Comparison of ENCODE assay signal across 22 mouse cellular contexts in genomic region chr4:59197462-59197861, GRCm38 (mm10). TPM values are rescaled to one million over a fixed set of nuclear protein-coding genes. Genes with fewer than 3 reads are reported as not detected.
A peak's percentile ranks its signal among the peaks of the same experiment; 100 is the strongest.
DNase-seq lines count a peak whose midpoint lies in the region; ATAC-seq and TF ChIP-seq lines count a peak whose summit lies in the region.
"Had no signal": no experiment of that assay in that cellular context is flagged by ENCODE, and none has a peak within 500 bp of the region (broad histone marks: within the 10 kb centered on the region; RNA-seq: fewer than 3 reads in every experiment).

No protein-coding gene starts in this region.

- TF ChIP-seq EP300 in stomach, postnatal 0 days (optimal IDR thresholded peaks at IDR 0.05) = no peak

- no peaks in the 10 kb centered on the region for H3K9me3 ChIP-seq in embryonic facial prominence, embryonic 12.5 days
- no peaks in the 10 kb centered on the region for H3K9me3 ChIP-seq in embryonic facial prominence, embryonic 10.5 days
- H3K9me3 ChIP-seq in neural tube, embryonic 13.5 days = no peaks in the 10 kb centered on the region
- H3K9me3 ChIP-seq in liver, embryonic 13.5 days (replicated peaks) = no peaks in the 10 kb centered on the region
- no peaks in the 10 kb centered on the region for H3K9me3 ChIP-seq in stomach, postnatal 0 days (ENCODE audit: control insufficient read depth, low read length)
- H3K9me3 ChIP-seq: forebrain, embryonic 10.5 days; lung, embryonic 15.5 days; midbrain, embryonic 13.5 days had no signal

- H3K4me3 ChIP-seq in embryonic facial prominence, embryonic 12.5 days = no peak overlapping the region
- no peak overlapping the region for H3K4me3 ChIP-seq in embryonic facial prominence, embryonic 10.5 days
- H3K4me3 ChIP-seq in neural tube, embryonic 13.5 days = no peak overlapping the region
- H3K4me3 ChIP-seq in liver, embryonic 13.5 days (replicated peaks) = peak overlapping the region; percentile 38; the same call in 1 of the 2 replicates
- no peak overlapping the region for H3K4me3 ChIP-seq in stomach, postnatal 0 days (ENCODE audit: low read depth, low read length)
- H3K4me3 ChIP-seq: forebrain, embryonic 10.5 days; lung, embryonic 15.5 days; midbrain, embryonic 13.5 days had no signal

- no peak for ATAC-seq in embryonic facial prominence, embryonic 12.5 days (ENCODE audit: insufficient number of reproducible peaks, insufficient read depth, low FRiP score, low TSS enrichment)
- peak; percentile 33; the same call in 1 of the 2 replicates for ATAC-seq in neural tube, embryonic 13.5 days (ENCODE audit: low read depth)
- ATAC-seq in liver, embryonic 13.5 days (ENCODE audit: low read depth) = no peak
- no peak for ATAC-seq in stomach, postnatal 0 days (ENCODE audit: low FRiP score, low TSS enrichment)
- ATAC-seq: CD4-positive, CD25-positive, alpha-beta regulatory T cell, adult 4 months; midbrain, embryonic 13.5 days had no signal

- WGBS in embryonic facial prominence, embryonic 12.5 days = 61% methylated on average over 3 of the region's 3 CpGs
- WGBS in embryonic facial prominence, embryonic 10.5 days = 82% methylated on average over 3 of the region's 3 CpGs
- 44% methylated on average over 3 of the region's 3 CpGs for WGBS in neural tube, embryonic 13.5 days
- WGBS in liver, embryonic 13.5 days (ENCODE audit: insufficient replicate concordance) = 81% methylated on average over 3 of the region's 3 CpGs
- WGBS in stomach, postnatal 0 days = 68% methylated on average over 3 of the region's 3 CpGs

- no peaks in the 10 kb centered on the region for H3K36me3 ChIP-seq in embryonic facial prominence, embryonic 12.5 days
- H3K36me3 ChIP-seq in embryonic facial prominence, embryonic 10.5 days (replicated peaks) = 0 out of 2 replicates have a peak, but pooled peaks cover 3% of the 10 kb centered on the region
- no peaks in the 10 kb centered on the region for H3K36me3 ChIP-seq in neural tube, embryonic 13.5 days
- H3K36me3 ChIP-seq in liver, embryonic 13.5 days = no peaks in the 10 kb centered on the region
- no peaks in the 10 kb centered on the region for H3K36me3 ChIP-seq in stomach, postnatal 0 days (ENCODE audit: control insufficient read depth, insufficient read depth, low read length)
- H3K36me3 ChIP-seq: lung, embryonic 15.5 days; midbrain, embryonic 13.5 days had no signal

- no peak overlapping the region for H3K4me2 ChIP-seq in embryonic facial prominence, embryonic 12.5 days (replicated peaks)
- no peak overlapping the region for H3K4me2 ChIP-seq in neural tube, embryonic 13.5 days
- H3K4me2 ChIP-seq in liver, embryonic 13.5 days = peak overlapping the region; percentile 62
- H3K4me2 ChIP-seq in stomach, postnatal 0 days (replicated peaks; ENCODE audit: low read depth) = no peak overlapping the region
- H3K4me2 ChIP-seq: hindbrain, embryonic 14.5 days; midbrain, embryonic 13.5 days had no signal

- TF ChIP-seq CTCF in stomach, postnatal 0 days (IDR thresholded peaks at IDR 0.05; ENCODE audit: low read depth) = no peak

- no peak overlapping the region for H3K9ac ChIP-seq in embryonic facial prominence, embryonic 12.5 days
- H3K9ac ChIP-seq in neural tube, embryonic 13.5 days = no peak overlapping the region
- H3K9ac ChIP-seq in liver, embryonic 13.5 days = peak overlapping the region; percentile 61
- H3K9ac ChIP-seq in stomach, postnatal 0 days (ENCODE audit: low read length) = no peak overlapping the region
- H3K9ac ChIP-seq: hindbrain, embryonic 14.5 days; lung, embryonic 15.5 days; midbrain, embryonic 13.5 days had no signal

- no peaks in the 10 kb centered on the region for H3K27me3 ChIP-seq in embryonic facial prominence, embryonic 12.5 days
- no peaks in the 10 kb centered on the region for H3K27me3 ChIP-seq in embryonic facial prominence, embryonic 10.5 days (replicated peaks; ENCODE audit: low read depth, poor library complexity, severe bottlenecking)
- H3K27me3 ChIP-seq in neural tube, embryonic 13.5 days = no peaks in the 10 kb centered on the region
- no peaks in the 10 kb centered on the region for H3K27me3 ChIP-seq in liver, embryonic 13.5 days
- H3K27me3 ChIP-seq in stomach, postnatal 0 days (ENCODE audit: control insufficient read depth, insufficient read depth, low read length) = no peaks in the 10 kb centered on the region
- H3K27me3 ChIP-seq: lung, embryonic 15.5 days; midbrain, embryonic 13.5 days had no signal

- H3K4me1 ChIP-seq in embryonic facial prominence, embryonic 12.5 days = peaks cover 28% of the 10 kb centered on the region
- H3K4me1 ChIP-seq in embryonic facial prominence, embryonic 10.5 days = peaks cover 31% of the 10 kb centered on the region
- peaks cover 60% of the 10 kb centered on the region for H3K4me1 ChIP-seq in neural tube, embryonic 13.5 days (replicated peaks)
- H3K4me1 ChIP-seq in liver, embryonic 13.5 days (replicated peaks) = peaks cover 95% of the 10 kb centered on the region
- peaks cover 12% of the 10 kb centered on the region; the same call in 1 of the 2 replicates for H3K4me1 ChIP-seq in stomach, postnatal 0 days (replicated peaks; ENCODE audit: control insufficient read depth, insufficient read depth)

- DNase-seq in embryonic facial prominence, embryonic 10.5 days (ENCODE audit: low spot score) = no peak
- DNase-seq in neural tube, embryonic 10.5 days (ENCODE audit: extremely low spot score, low spot score) = no peak
- DNase-seq in liver, embryonic 13.5 days = no peak
- no peak for DNase-seq in stomach, postnatal 0 days (ENCODE audit: low spot score)
- no peak for DNase-seq in urinary bladder, postnatal 25 days (ENCODE audit: low spot score)
- DNase-seq in thymus, postnatal 25 days = no peak
- DNase-seq: adrenal gland, adult 2 months; cerebellum, adult 11 months; cerebellum, postnatal 36 days; gastrocnemius, postnatal 25 days; heart, postnatal 10 days; kidney, adult 2 months; right cerebral cortex, adult 18-20 months; thymus, postnatal 4 days had no signal

- peak overlapping the region; percentile 61; the same call in 1 of the 2 replicates for H3K27ac ChIP-seq in embryonic facial prominence, embryonic 12.5 days
- no peak overlapping the region for H3K27ac ChIP-seq in embryonic facial prominence, embryonic 10.5 days (replicated peaks)
- H3K27ac ChIP-seq in neural tube, embryonic 13.5 days (replicated peaks) = peak overlapping the region; percentile 69; the same call in 1 of the 2 replicates
- peak overlapping the region; percentile 85 for H3K27ac ChIP-seq in liver, embryonic 13.5 days
- 0 out of 2 replicates have a peak overlapping the region, but pooled peaks have one; percentile 30 for H3K27ac ChIP-seq in stomach, postnatal 0 days (replicated peaks)
- H3K27ac ChIP-seq: hindbrain, embryonic 14.5 days; lung, embryonic 15.5 days; midbrain, embryonic 13.5 days had no signal

RNA-seq across cellular contexts. Expression of gene Ugcg, which starts 8.4 kb away (rescaled TPM):
- 13.6 and 13.9 TPM in 2 replicates for polyA plus RNA-seq in embryonic facial prominence, embryonic 12.5 days (2016; fragmentation: Nextera tagmentation; extraction: Ambion mirVana)
- 9.1 and 9.9 TPM in 2 replicates for polyA plus RNA-seq in embryonic facial prominence, embryonic 10.5 days (2016; fragmentation: Nextera tagmentation; extraction: Ambion mirVana)
- polyA plus RNA-seq in neural tube, embryonic 13.5 days (2015; fragmentation: Nextera tagmentation; extraction: Ambion mirVana) = 15.1 and 17.0 TPM in 2 replicates
- 9.2 and 10.5 TPM in 2 replicates for polyA plus RNA-seq in liver, embryonic 13.5 days (2015; fragmentation: Nextera tagmentation; extraction: Ambion mirVana)
- polyA plus RNA-seq in stomach, postnatal 0 days (2015; fragmentation: Nextera tagmentation; extraction: Ambion mirVana) = 18.9 and 19.0 TPM in 2 replicates

RNA-seq across cellular contexts. Expression of gene AI481877, which starts 58.7 kb away (rescaled TPM):
- not detected in 2 replicates for polyA plus RNA-seq in embryonic facial prominence, embryonic 12.5 days (2016; fragmentation: Nextera tagmentation; extraction: Ambion mirVana)
- polyA plus RNA-seq in embryonic facial prominence, embryonic 10.5 days (2016; fragmentation: Nextera tagmentation; extraction: Ambion mirVana) = 0.03 TPM in 1 of 2 replicates, not detected in the other
- polyA plus RNA-seq in neural tube, embryonic 13.5 days (2015; fragmentation: Nextera tagmentation; extraction: Ambion mirVana) = not detected in 2 replicates
- polyA plus RNA-seq in liver, embryonic 13.5 days (2015; fragmentation: Nextera tagmentation; extraction: Ambion mirVana) = not detected in 2 replicates
- 1.2 and 1.4 TPM in 2 replicates for polyA plus RNA-seq in stomach, postnatal 0 days (2015; fragmentation: Nextera tagmentation; extraction: Ambion mirVana)
- polyA plus RNA-seq: adrenal gland, adult 2 months; CD4-positive, CD25-positive, alpha-beta regulatory T cell, adult 4 months; embryonic facial prominence, embryonic 11.5 days; forebrain, embryonic 10.5 days; hindbrain, embryonic 14.5 days; kidney, adult 2 months; lung, embryonic 15.5 days had no signal
